Mouse (Mus musculus): ENCODE results near the gene Nfe2. TPM values are rescaled to one million over a fixed set of nuclear protein-coding genes. Genes with fewer than 3 reads are reported as not detected.

Gene Nfe2
- total and polyA plus RNA-seq, 3 experiments: 0.86 to 2.0 (median 1.6) TPM

DNA sequence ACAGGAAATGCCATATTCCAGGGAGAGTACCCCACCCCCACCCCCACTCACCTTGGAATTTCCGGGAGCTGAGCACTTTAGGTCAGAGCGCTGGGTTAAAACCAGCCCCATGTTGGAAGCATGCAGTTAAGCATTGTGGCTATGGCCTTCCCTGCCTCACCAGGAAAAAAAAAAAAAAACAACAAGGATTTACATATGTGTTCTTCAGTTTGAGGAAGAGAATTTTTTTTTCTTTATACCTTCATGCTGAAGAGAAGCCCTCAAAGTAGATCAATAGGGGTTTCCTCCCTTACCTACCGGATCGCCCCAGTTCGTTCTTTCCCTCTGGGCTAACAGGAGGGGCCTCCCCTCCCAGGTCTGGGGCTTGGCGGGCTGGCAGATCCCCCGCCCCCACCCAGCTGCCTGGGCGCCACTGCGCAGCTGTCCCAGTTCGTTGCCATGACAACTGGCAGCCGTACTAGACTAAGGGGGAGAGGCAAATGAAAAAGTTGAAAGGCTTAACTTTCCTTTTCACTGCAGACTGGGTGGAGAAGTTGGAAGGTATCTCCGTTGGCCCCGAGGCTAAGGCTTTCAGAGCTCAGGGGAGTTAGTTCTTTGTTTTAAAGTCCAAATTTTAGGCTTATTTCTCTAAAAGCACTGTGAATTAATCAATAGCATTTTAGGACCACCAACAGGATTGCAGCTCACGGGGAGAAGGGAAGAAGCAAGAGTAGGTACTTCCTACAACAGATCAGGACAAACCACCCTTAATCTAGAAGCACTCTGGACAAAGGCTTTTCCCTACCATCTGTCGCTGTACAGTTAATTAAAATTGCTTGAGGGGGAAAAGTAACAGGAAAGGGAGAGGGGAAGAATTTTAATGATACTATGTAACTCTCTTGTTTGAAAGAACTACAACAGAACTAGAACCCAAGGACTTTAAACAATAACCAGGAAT lies 43.0 kb downstream of the Nfe2 start:
- TF ChIP-seq POLR2A (IDR thresholded peaks at IDR 0.05; ENCODE audit: insufficient read depth, low read depth, low read length) (peak; percentile 29; the same call in 1 of the 2 replicates), CTCF (IDR thresholded peaks at IDR 0.05) (no peak), EP300 (IDR thresholded peaks at IDR 0.05; ENCODE audit: insufficient read depth, low read depth, low read length) (0 out of 2 replicates have a peak, but pooled peaks have one; percentile 39)
- Histone ChIP-seq H3K4me3 (peak overlapping the region; percentile 68), H3K4me1 (ENCODE audit: control insufficient read depth, insufficient read depth, low read length) (peaks cover 2% of the 10 kb centered on the region), H3K79me2 (replicated peaks; ENCODE audit: control insufficient read depth, insufficient read depth, low read length) (0 out of 2 replicates have a peak, but pooled peaks cover 4% of the 10 kb centered on the region), H3K36me3 (ENCODE audit: control insufficient read depth, insufficient read depth, low read length) (peaks cover 4% of the 10 kb centered on the region), H3K27ac (peak overlapping the region; percentile 85), H3K27me3 (ENCODE audit: control insufficient read depth, insufficient read depth, low read length) (no peaks in the 10 kb centered on the region), H3K9ac (ENCODE audit: low read depth, low read length) (peak overlapping the region; percentile 68)
- WGBS: 1% methylated on average over 15 of the region's 15 CpGs
- intact Hi-C loops (cut with DNase I): no loop called here
- DNase-seq: peak; percentile 85 to 89

DNA sequence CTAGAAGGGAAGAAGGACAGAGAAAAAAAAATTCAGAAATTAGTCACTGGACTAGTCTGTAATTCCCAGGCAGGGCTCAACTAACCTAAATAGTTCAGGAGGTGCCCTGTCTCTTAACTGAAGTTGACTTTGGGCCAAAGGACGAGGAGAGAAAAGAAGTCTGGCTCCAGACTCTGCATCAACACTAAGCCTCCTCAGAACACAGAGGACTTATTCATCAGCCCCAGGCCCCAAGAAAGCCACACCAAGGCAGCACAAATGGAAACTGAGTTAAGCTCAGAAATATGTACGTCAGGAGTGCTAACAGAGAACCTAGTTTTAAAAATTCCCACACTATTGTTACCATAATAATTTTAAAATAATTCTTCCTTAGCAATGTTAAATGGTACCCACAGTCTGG lies 44.1 kb downstream of the Nfe2 start:
- DNase-seq: no peak
- Histone ChIP-seq H3K79me2 (replicated peaks; ENCODE audit: control insufficient read depth, insufficient read depth, low read length) (0 out of 2 replicates have a peak, but pooled peaks cover 4% of the 10 kb centered on the region), H3K36me3 (ENCODE audit: control insufficient read depth, insufficient read depth, low read length) (peaks cover 4% of the 10 kb centered on the region), H3K27me3 (ENCODE audit: control insufficient read depth, insufficient read depth, low read length) (no peaks in the 10 kb centered on the region), H3K4me3 (peak overlapping the region; percentile 68; the same call in 1 of the 2 replicates), H3K27ac (peak overlapping the region; percentile 85), H3K9ac (ENCODE audit: low read depth, low read length) (no peak overlapping the region), H3K4me1 (ENCODE audit: control insufficient read depth, insufficient read depth, low read length) (peaks cover 2% of the 10 kb centered on the region)
- TF ChIP-seq POLR2A (IDR thresholded peaks at IDR 0.05; ENCODE audit: insufficient read depth, low read depth, low read length): no peak
- no peak for TF ChIP-seq CTCF (IDR thresholded peaks at IDR 0.05)
- TF ChIP-seq EP300 (IDR thresholded peaks at IDR 0.05; ENCODE audit: insufficient read depth, low read depth, low read length): no peak
- WGBS: 34% methylated on average over 2 of the region's 2 CpGs
- intact Hi-C loops (cut with DNase I): no loop called here

DNA sequence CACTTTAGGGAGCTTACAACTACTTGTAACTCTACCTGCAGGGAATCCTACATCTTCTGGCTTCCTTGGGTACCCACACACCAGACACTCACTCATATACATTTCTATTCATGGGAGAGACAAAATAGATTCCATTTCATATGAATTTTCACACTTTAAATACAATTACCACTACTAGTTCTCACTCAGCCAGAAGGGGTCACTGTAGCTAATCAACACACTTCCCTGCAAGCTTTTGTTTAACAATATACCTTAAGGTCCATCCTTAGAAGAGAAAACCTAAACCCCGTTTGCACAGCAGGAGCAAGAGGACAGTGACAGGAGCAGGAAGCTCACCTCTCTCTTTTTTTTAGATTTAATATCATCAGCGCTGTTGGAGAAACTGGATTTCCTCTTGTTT lies 53.0 kb downstream of the Nfe2 start:
- H3K27me3 ChIP-seq (ENCODE audit: control insufficient read depth, insufficient read depth, low read length): no peaks in the 10 kb centered on the region
- TF ChIP-seq EP300 (IDR thresholded peaks at IDR 0.05; ENCODE audit: insufficient read depth, low read depth, low read length) (no peak), POLR2A (IDR thresholded peaks at IDR 0.05; ENCODE audit: insufficient read depth, low read depth, low read length) (no peak), CTCF (IDR thresholded peaks at IDR 0.05) (peak; percentile 67)
- no peak overlapping the region for H3K27ac ChIP-seq
- no peaks in the 10 kb centered on the region; the same call in 1 of the 2 replicates for H3K4me1 ChIP-seq (ENCODE audit: control insufficient read depth, insufficient read depth, low read length)
- peaks cover 12% of the 10 kb centered on the region for H3K36me3 ChIP-seq (ENCODE audit: control insufficient read depth, insufficient read depth, low read length)
- H3K4me3 ChIP-seq: no peak overlapping the region
- no peak overlapping the region for H3K9ac ChIP-seq (ENCODE audit: low read depth, low read length)
- 43% methylated on average over 2 of the region's 2 CpGs for WGBS
- DNase-seq: no peak
- intact Hi-C loops (cut with DNase I): no loop called here
- no peaks in the 10 kb centered on the region for H3K79me2 ChIP-seq (replicated peaks; ENCODE audit: control insufficient read depth, insufficient read depth, low read length)

DNA sequence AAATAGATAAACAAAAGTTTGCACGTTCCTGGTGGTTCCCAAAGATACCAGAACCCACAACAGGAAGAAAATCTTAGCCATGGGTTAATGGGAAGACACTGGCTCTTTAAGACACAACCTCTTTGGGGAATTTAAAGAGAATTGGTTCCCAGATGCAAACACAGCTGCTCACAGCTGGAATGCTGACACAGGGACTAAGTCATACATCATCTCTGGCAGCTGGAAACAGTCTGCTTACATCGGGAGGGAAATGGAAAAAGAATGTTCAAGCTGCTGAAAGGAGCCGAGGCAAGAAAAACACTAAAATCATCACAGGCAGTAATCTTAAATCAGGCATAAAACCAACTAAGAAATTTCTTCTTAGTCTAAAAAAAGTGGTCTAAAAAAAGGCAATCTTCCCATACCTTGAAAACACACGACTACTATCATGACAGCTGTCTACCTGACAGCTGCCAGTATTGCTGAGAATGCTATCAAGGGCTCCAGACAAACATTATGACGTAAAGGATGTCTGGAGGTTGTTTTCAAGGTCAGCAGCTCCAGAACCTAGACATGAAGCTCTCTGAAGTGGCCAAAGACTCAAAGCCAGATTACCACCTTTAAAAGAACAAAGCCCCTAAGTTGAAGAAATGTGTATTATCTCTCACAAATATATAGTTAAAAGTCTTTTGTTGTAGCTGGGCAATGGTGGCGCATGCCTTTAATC lies 56.0 kb downstream of the Nfe2 start:
- Histone ChIP-seq H3K79me2 (replicated peaks; ENCODE audit: control insufficient read depth, insufficient read depth, low read length) (no peaks in the 10 kb centered on the region), H3K4me3 (no peak overlapping the region), H3K27ac (peak overlapping the region; percentile 60), H3K36me3 (ENCODE audit: control insufficient read depth, insufficient read depth, low read length) (peaks cover 14% of the 10 kb centered on the region), H3K9ac (ENCODE audit: low read depth, low read length) (no peak overlapping the region), H3K27me3 (ENCODE audit: control insufficient read depth, insufficient read depth, low read length) (no peaks in the 10 kb centered on the region), H3K4me1 (ENCODE audit: control insufficient read depth, insufficient read depth, low read length) (no peaks in the 10 kb centered on the region; the same call in 1 of the 2 replicates)
- TF ChIP-seq POLR2A (IDR thresholded peaks at IDR 0.05; ENCODE audit: insufficient read depth, low read depth, low read length) (no peak), EP300 (IDR thresholded peaks at IDR 0.05; ENCODE audit: insufficient read depth, low read depth, low read length) (peak; percentile 79; the same call in 1 of the 2 replicates)
- DNase-seq: peak; percentile 58 to 73
- intact Hi-C loops (cut with DNase I): no loop called here
- 39% methylated on average over 6 of the region's 6 CpGs for WGBS

Small RNA genes within 50 kb of the gene (microRNA-seq; reads per million reads assigned to microRNA genes)
- 113 to 178 reads per million in 2 experiments for gene Mir148b

Other genes with a start within 250 kb of the Nfe2 start
- gene Hoxc4, start 239.5 kb downstream of the Nfe2 start, total RNA-seq (2021): not detected
- 0.10 TPM in 1 of 2 replicates, not detected in the other for gene Hoxc4, start 239.5 kb downstream of the Nfe2 start, polyA plus RNA-seq (2012; rRNA removed)
- 10 to 100 TPM; 13.9 to 15.2 TPM for gene Smug1, start 91.3 kb downstream of the Nfe2 start, total RNA-seq (2021)
- gene Smug1, start 91.3 kb downstream of the Nfe2 start, polyA plus RNA-seq (2012; rRNA removed): 13.3 and 13.9 TPM in 2 replicates
- 10 to 100 TPM; 56.5 to 57.0 TPM for gene Cbx5, start 18.6 kb downstream of the Nfe2 start, total RNA-seq (2021)
- 15.6 and 39.9 TPM in 2 replicates for gene Cbx5, start 18.6 kb downstream of the Nfe2 start, polyA plus RNA-seq (2012; rRNA removed)
- gene Hnrnpa1, start 18.0 kb downstream of the Nfe2 start, total RNA-seq (2021): 100 to 1,000 TPM; 143 to 149 TPM
- gene Hnrnpa1, start 18.0 kb downstream of the Nfe2 start, polyA plus RNA-seq (2012; rRNA removed): 59.4 and 109 TPM in 2 replicates
- gene Copz1, start 14.3 kb upstream of the Nfe2 start, total RNA-seq (2021): 10 to 100 TPM; 50.2 to 55.2 TPM
- 58.7 and 96.8 TPM in 2 replicates for gene Copz1, start 14.3 kb upstream of the Nfe2 start, polyA plus RNA-seq (2012; rRNA removed)
- gene Gpr84, start 52.2 kb upstream of the Nfe2 start, total RNA-seq (2021): not detected
- 0.06 TPM in 1 of 2 replicates, not detected in the other for gene Gpr84, start 52.2 kb upstream of the Nfe2 start, polyA plus RNA-seq (2012; rRNA removed)
- 10 to 100 TPM; 10.1 to 10.4 TPM for gene Zfp385a, start 81.7 kb upstream of the Nfe2 start, total RNA-seq (2021)
- gene Zfp385a, start 81.7 kb upstream of the Nfe2 start, polyA plus RNA-seq (2012; rRNA removed): 7.3 and 12.0 TPM in 2 replicates
- 10 to 100 TPM; 36.4 to 36.7 TPM for gene Itga5, start 108.4 kb upstream of the Nfe2 start, total RNA-seq (2021)
- gene Itga5, start 108.4 kb upstream of the Nfe2 start, polyA plus RNA-seq (2012; rRNA removed): 38.6 and 44.6 TPM in 2 replicates
- gene Gtsf1, start 172.1 kb upstream of the Nfe2 start, total RNA-seq (2021): not detected
- 0.51 and 0.64 TPM in 2 replicates for gene Gtsf1, start 172.1 kb upstream of the Nfe2 start, polyA plus RNA-seq (2012; rRNA removed)
- gene Gtsf2, start 190.1 kb upstream of the Nfe2 start, total RNA-seq (2021): not detected
- gene Gtsf2, start 190.1 kb upstream of the Nfe2 start, polyA plus RNA-seq (2012; rRNA removed): not detected in 2 replicates
- 1 to 10 TPM; 3.6 to 4.2 TPM for gene Nckap1l, start 195.4 kb upstream of the Nfe2 start, total RNA-seq (2021)
- gene Nckap1l, start 195.4 kb upstream of the Nfe2 start, polyA plus RNA-seq (2012; rRNA removed): 4.0 and 4.3 TPM in 2 replicates
- gene Pde1b, start 244.6 kb upstream of the Nfe2 start, total RNA-seq (2021): 1 to 10 TPM in 1 of 2 experiments, under 1 TPM in 1; 0.99 to 1.0 TPM
- 2.2 and 2.8 TPM in 2 replicates for gene Pde1b, start 244.6 kb upstream of the Nfe2 start, polyA plus RNA-seq (2012; rRNA removed)

All from heart, adult 2 months (tissue).